Mouse (Mus musculus): ENCODE results near the gene Tssk1. TPM values are rescaled to one million over a fixed set of nuclear protein-coding genes. Genes with fewer than 3 reads are reported as not detected.

The Tssk1 gene
- polyA plus RNA-seq, 1 experiment: 0.04 TPM

DNA sequence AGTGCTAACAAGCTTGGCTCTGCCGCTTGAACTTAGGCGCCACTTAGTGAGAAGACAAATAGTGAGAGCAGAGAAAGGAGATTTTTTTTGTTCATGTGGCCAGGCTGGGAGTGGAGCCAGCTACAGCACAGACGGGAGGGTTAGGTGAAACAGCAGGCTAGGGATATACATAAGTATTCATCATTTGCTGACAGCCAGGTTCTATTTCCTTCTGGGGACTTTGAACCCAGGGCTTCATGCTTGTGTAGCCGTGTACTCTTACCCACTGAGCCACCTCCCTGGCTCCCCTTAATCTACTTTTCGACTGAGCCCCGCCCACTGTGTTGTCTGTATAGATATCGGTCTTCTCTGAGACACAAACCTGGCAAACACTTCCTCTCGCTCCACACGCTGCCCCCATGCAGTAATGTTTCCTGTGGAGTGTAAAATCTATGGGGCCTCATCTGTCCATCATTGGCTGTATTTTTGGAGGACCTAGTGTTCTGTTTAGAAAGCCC lies 45.3 kb downstream of the Tssk1 start:
- no peak for DNase-seq (ENCODE audit: extremely low spot score in 1 of 2, low spot score in 1 of 2)

DNA sequence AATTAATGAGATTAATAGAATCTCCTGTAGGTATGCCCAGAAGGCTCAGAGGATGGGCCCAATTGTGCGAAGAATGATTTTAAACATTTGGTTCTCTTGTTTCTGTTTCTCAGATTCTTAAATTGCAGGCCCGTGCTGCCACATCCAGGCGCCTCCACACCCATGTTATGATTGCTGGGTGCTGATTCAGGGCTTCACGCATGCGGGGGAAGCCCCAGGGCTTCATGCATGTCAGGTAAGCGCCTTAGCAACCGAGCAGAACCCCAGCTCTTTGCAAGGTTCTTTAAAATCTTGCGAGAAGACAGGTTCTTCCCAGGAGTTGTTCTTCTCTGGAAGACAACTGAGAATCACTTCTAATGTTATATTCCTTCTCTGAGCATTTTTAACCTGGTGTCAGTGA lies 49.4 kb downstream of the Tssk1 start:
- DNase-seq (ENCODE audit: extremely low spot score in 1 of 2, low spot score in 1 of 2): no peak

DNA sequence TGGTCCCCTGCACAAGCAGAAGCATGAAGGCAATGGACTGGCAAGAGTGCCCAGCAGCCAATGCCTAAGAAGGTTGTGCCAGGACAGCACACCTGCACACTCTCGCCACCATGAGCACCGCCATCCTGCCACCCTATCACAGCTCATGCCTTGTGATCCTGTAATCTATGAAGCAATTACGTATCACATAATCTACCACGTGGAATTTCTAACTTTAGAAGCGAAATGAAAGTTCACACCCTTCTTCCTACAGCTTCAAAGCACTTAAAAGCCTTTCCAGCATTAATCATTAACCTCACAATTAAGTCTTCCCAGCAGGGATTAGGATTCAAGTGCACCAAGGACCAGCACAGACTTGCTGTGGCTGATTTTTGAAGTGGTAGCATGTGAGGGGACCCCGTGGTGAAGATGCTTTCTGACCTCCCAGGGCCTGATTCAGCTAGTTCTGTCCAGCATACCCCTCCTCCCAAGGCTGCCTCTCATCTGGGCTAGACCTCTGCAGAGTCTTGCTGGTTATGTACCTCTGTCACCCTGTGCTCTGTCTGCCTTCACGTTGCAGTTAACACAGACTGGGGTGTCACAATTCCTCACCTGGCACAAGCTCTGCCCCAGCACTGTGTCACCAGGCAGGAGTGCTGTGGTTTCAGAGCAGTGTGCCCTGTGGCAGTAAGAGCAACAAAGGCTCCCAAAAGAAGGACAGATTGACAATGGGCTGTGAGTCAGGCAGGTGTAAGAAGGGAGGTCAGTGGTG lies 51.2 kb downstream of the Tssk1 start:
- DNase-seq (ENCODE audit: extremely low spot score in 1 of 2, low spot score in 1 of 2): no peak

Other genes starting within 250 kb of the Tssk1 start
- gene Ccdc74a, start 247.8 kb upstream of the Tssk1 start, polyA plus RNA-seq (2012; rRNA removed): 31.7 and 43.2 TPM in 2 replicates
- gene Med15, start 161.3 kb upstream of the Tssk1 start, polyA plus RNA-seq (2012; rRNA removed): 74.4 and 77.8 TPM in 2 replicates
- gene Klhl22, start 134.6 kb upstream of the Tssk1 start, polyA plus RNA-seq (2012; rRNA removed): 88.5 and 106 TPM in 2 replicates
- gene Scarf2, start 96.9 kb upstream of the Tssk1 start, polyA plus RNA-seq (2012; rRNA removed): 4.7 and 4.8 TPM in 2 replicates
- gene B830017H08Rik, start 61.1 kb upstream of the Tssk1 start, polyA plus RNA-seq (2012; rRNA removed): 4.0 and 4.1 TPM in 2 replicates
- gene Car15, start 55.9 kb upstream of the Tssk1 start, polyA plus RNA-seq (2012; rRNA removed): 16.3 and 19.9 TPM in 2 replicates
- 2.3 and 2.7 TPM in 2 replicates for gene Gm20518, start 2.6 kb upstream of the Tssk1 start, polyA plus RNA-seq (2012; rRNA removed)
- gene Dgcr2, start 4.3 kb downstream of the Tssk1 start, polyA plus RNA-seq (2012; rRNA removed): 87.2 and 95.4 TPM in 2 replicates
- gene Tssk2, start 4.4 kb downstream of the Tssk1 start, polyA plus RNA-seq (2012; rRNA removed): not detected in 2 replicates
- gene Ess2, start 17.1 kb downstream of the Tssk1 start, polyA plus RNA-seq (2012; rRNA removed): 36.4 and 47.2 TPM in 2 replicates
- gene Gsc2, start 20.8 kb downstream of the Tssk1 start, polyA plus RNA-seq (2012; rRNA removed): 0.08 TPM in 1 of 2 replicates, not detected in the other
- 61.7 and 71.6 TPM in 2 replicates for gene Slc25a1, start 34.0 kb downstream of the Tssk1 start, polyA plus RNA-seq (2012; rRNA removed)
- not detected in 2 replicates for gene Vpreb2, start 86.2 kb downstream of the Tssk1 start, polyA plus RNA-seq (2012; rRNA removed)
- 100 and 104 TPM in 2 replicates for gene Dgcr6, start 158.6 kb downstream of the Tssk1 start, polyA plus RNA-seq (2012; rRNA removed)
- gene Prodh, start 196.0 kb downstream of the Tssk1 start, polyA plus RNA-seq (2012; rRNA removed): 54.6 and 55.5 TPM in 2 replicates
- 125 and 142 TPM in 2 replicates for gene Rtn4r, start 233.4 kb downstream of the Tssk1 start, polyA plus RNA-seq (2012; rRNA removed)

All from frontal cortex, adult 2 months (tissue).